Mouse (Mus musculus) liver, postnatal 0 days (tissue): ENCODE data around the gene Zdhhc4.

Experiments
- CTCF ChIP-seq: sonication (generic); IDR thresholded peaks from 2 replicates; pipeline ENCODE4 v1.5.1; 2016; ENCODE audit warnings: antibody characterized with exemption, low read depth
- EP300 ChIP-seq: IDR thresholded peaks from 2 replicates; pipeline ENCODE4 v1.6.1; 2016; ENCODE audit warnings: antibody characterized with exemption, low read depth, mild to moderate bottlenecking

- TF ChIP-seq EP300 (no peak), CTCF (no peak)
Observed at GRCm38 (mm10) chr5:143287774-143288328, 41.2 kb downstream of the Zdhhc4 start.
